Mouse (Mus musculus): ENCODE measurements around the gene Arid1b. TPM values are rescaled to one million over a fixed set of nuclear protein-coding genes. Genes with fewer than 3 reads are reported as not detected.

Arid1b gene
- total RNA-seq, 1 experiment, result 9.2 TPM

- Histone ChIP-seq H3K9ac (ENCODE audit: insufficient read depth, low read depth, low read length, poor library complexity, severe bottlenecking) (no peak overlapping the region), H3K36me3 (ENCODE audit: control insufficient read depth, insufficient read depth, low read length, poor library complexity, severe bottlenecking) (no peaks in the 10 kb centered on the region), H3K9me3 (ENCODE audit: control insufficient read depth, insufficient read depth, low read depth, low read length) (no peaks in the 10 kb centered on the region), H3K4me1 (ENCODE audit: control insufficient read depth in 2 of 2, insufficient read depth in 2 of 2, low read length in 2 of 2, poor library complexity in 1 of 2) (peaks cover 4 to 19% of the 10 kb centered on the region in 2 experiments; a peak in 3 of 4 replicates), H3K27ac (ENCODE audit: insufficient read depth, low read depth, low read length, poor library complexity, severe bottlenecking) (no peak overlapping the region), H3K4me3 (ENCODE audit: insufficient read depth in 1 of 2, low read depth in 1 of 2, low read length in 2 of 2, poor library complexity in 1 of 2, severe bottlenecking in 1 of 2) (peak overlapping the region in 1 of 2 experiments; percentile 17; a peak in 1 of 4 replicates)
- TF ChIP-seq HCFC1 (IDR thresholded peaks at IDR 0.05; ENCODE audit: borderline replicate concordance, insufficient read depth, low read length) (no peak), ZC3H11A (IDR thresholded peaks at IDR 0.05; ENCODE audit: borderline replicate concordance, low read depth, low read length) (no peak), CHD2 (IDR thresholded peaks at IDR 0.05; ENCODE audit: low read depth, low read length) (no peak), MAFK (IDR thresholded peaks at IDR 0.05; ENCODE audit: insufficient read depth, low read depth, low read length) (no peak), ZNF384 (IDR thresholded peaks at IDR 0.05; ENCODE audit: low read depth, low read length) (no peak)
- DNase-seq (ENCODE audit: low read depth, low spot score), result no peak
- in situ Hi-C loops (cut with MboI; ENCODE audit: low sequenced_read_pairs in 2 of 2, unreplicated experiment in 2 of 2), result no loop called here
These were observed 59.1 kb downstream of the Arid1b start for GRCm38 (mm10) chr17:5053201-5053600.

DNA sequence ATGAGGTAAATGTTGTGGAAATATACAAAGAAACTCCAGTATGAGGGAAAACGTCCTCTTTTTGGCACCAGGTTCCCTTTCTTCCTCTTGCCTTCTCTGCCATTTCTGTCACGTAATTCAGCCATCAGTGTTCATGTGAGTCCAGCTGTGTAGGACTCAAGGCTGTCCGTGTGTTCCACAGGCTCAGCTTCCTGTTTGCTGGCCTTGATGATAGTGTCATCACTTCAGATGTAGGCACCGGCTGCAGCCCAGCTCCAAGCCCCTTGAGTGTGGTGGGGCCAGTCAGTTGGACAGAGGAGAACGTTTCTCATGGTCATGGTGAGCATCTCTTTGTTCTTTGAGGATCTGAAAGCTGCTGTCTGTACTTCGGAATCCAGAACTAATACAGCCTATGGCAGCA lies 61.3 kb downstream of the Arid1b start:
- in situ Hi-C loops (cut with MboI; ENCODE audit: low sequenced_read_pairs in 2 of 2, unreplicated experiment in 2 of 2), result no loop called here
- no peaks in the 10 kb centered on the region for H3K36me3 ChIP-seq (ENCODE audit: control insufficient read depth, insufficient read depth, low read length, poor library complexity, severe bottlenecking)
- no peak for DNase-seq (ENCODE audit: low read depth, low spot score)
- H3K4me3 ChIP-seq (ENCODE audit: insufficient read depth in 1 of 2, low read depth in 1 of 2, low read length in 2 of 2, poor library complexity in 1 of 2, severe bottlenecking in 1 of 2), result no peak overlapping the region
- H3K27ac ChIP-seq (ENCODE audit: insufficient read depth, low read depth, low read length, poor library complexity, severe bottlenecking), result no peak overlapping the region
- H3K9me3 ChIP-seq (ENCODE audit: control insufficient read depth, insufficient read depth, low read depth, low read length), result no peaks in the 10 kb centered on the region
- peaks cover 4 to 24% of the 10 kb centered on the region in 2 experiments; a peak in 3 of 4 replicates for H3K4me1 ChIP-seq (ENCODE audit: control insufficient read depth in 2 of 2, insufficient read depth in 2 of 2, low read length in 2 of 2, poor library complexity in 1 of 2)
- H3K9ac ChIP-seq (ENCODE audit: insufficient read depth, low read depth, low read length, poor library complexity, severe bottlenecking), result no peak overlapping the region
- TF ChIP-seq CHD2 (IDR thresholded peaks at IDR 0.05; ENCODE audit: low read depth, low read length), result no peak
- no peak for TF ChIP-seq ZNF384 (IDR thresholded peaks at IDR 0.05; ENCODE audit: low read depth, low read length)
- TF ChIP-seq ZC3H11A (IDR thresholded peaks at IDR 0.05; ENCODE audit: borderline replicate concordance, low read depth, low read length), result no peak

DNA sequence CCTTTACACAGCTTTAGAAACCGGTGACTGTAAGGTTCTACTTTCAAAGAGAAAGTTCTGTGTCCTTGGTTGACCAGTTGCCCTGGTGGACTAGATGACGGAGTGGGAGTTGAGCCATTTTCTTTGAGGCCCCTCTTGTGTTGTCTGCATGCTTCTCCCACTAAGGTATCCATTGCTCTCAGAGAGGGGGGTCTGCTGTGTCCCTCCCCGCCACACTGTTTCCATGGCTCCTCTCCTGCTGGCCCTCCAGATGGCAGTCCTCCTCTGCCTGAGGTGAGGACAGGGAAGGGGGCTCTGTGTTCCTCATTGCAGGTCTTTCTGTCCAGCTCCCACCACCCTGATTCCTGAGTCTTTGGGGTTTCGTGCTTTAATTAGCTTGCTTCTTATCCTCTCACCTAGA lies 62.5 kb downstream of the Arid1b start:
- H3K9me3 ChIP-seq (ENCODE audit: control insufficient read depth, insufficient read depth, low read depth, low read length), result no peaks in the 10 kb centered on the region
- no peak for TF ChIP-seq MAFK (IDR thresholded peaks at IDR 0.05; ENCODE audit: insufficient read depth, low read depth, low read length)
- no peak for TF ChIP-seq CHD2 (IDR thresholded peaks at IDR 0.05; ENCODE audit: low read depth, low read length)
- TF ChIP-seq ZNF384 (IDR thresholded peaks at IDR 0.05; ENCODE audit: low read depth, low read length), result no peak
- no peak for TF ChIP-seq HCFC1 (IDR thresholded peaks at IDR 0.05; ENCODE audit: borderline replicate concordance, insufficient read depth, low read length)
- no peak for TF ChIP-seq ZC3H11A (IDR thresholded peaks at IDR 0.05; ENCODE audit: borderline replicate concordance, low read depth, low read length)
- no peaks in the 10 kb centered on the region for H3K36me3 ChIP-seq (ENCODE audit: control insufficient read depth, insufficient read depth, low read length, poor library complexity, severe bottlenecking)
- DNase-seq (ENCODE audit: low read depth, low spot score), result no peak
- H3K4me1 ChIP-seq (ENCODE audit: control insufficient read depth in 2 of 2, insufficient read depth in 2 of 2, low read length in 2 of 2, poor library complexity in 1 of 2), result peaks cover 4 to 21% of the 10 kb centered on the region in 2 experiments; a peak in 3 of 4 replicates
- H3K4me3 ChIP-seq (ENCODE audit: insufficient read depth in 1 of 2, low read depth in 1 of 2, low read length in 2 of 2, poor library complexity in 1 of 2, severe bottlenecking in 1 of 2), result no peak overlapping the region
- H3K9ac ChIP-seq (ENCODE audit: insufficient read depth, low read depth, low read length, poor library complexity, severe bottlenecking), result no peak overlapping the region
- H3K27ac ChIP-seq (ENCODE audit: insufficient read depth, low read depth, low read length, poor library complexity, severe bottlenecking), result no peak overlapping the region
- in situ Hi-C loops (cut with MboI; ENCODE audit: low sequenced_read_pairs in 2 of 2, unreplicated experiment in 2 of 2), result no loop called here

- no peaks in the 10 kb centered on the region for H3K9me3 ChIP-seq (ENCODE audit: control insufficient read depth, insufficient read depth, low read depth, low read length)
- no peaks in the 10 kb centered on the region for H3K36me3 ChIP-seq (ENCODE audit: control insufficient read depth, insufficient read depth, low read length, poor library complexity, severe bottlenecking)
- no peak overlapping the region for H3K9ac ChIP-seq (ENCODE audit: insufficient read depth, low read depth, low read length, poor library complexity, severe bottlenecking)
- no peak overlapping the region for H3K27ac ChIP-seq (ENCODE audit: insufficient read depth, low read depth, low read length, poor library complexity, severe bottlenecking)
- no peak for TF ChIP-seq ZC3H11A (IDR thresholded peaks at IDR 0.05; ENCODE audit: borderline replicate concordance, low read depth, low read length)
- no peak for TF ChIP-seq ZNF384 (IDR thresholded peaks at IDR 0.05; ENCODE audit: low read depth, low read length)
- H3K4me3 ChIP-seq (ENCODE audit: insufficient read depth in 1 of 2, low read depth in 1 of 2, low read length in 2 of 2, poor library complexity in 1 of 2, severe bottlenecking in 1 of 2), result no peak overlapping the region
- DNase-seq (ENCODE audit: low read depth, low spot score), result no peak
- in situ Hi-C loops (cut with MboI; ENCODE audit: low sequenced_read_pairs in 2 of 2, unreplicated experiment in 2 of 2), result no loop called here
- H3K4me1 ChIP-seq (ENCODE audit: control insufficient read depth in 2 of 2, insufficient read depth in 2 of 2, low read length in 2 of 2, poor library complexity in 1 of 2), result peaks cover 4 to 19% of the 10 kb centered on the region in 2 experiments; a peak in 3 of 4 replicates
These were observed 63.2 kb downstream of the Arid1b start for GRCm38 (mm10) chr17:5057286-5057685.

Measured in ES-E14 (cell line).